Mouse (Mus musculus) liver, embryonic 14.5 days (tissue): ENCODE results near the gene H1foo.

Experiments
- CTCF ChIP-seq: IDR thresholded peaks from 2 replicates; pipeline ENCODE4 v1.5.1; 2016; ENCODE audit warnings: antibody characterized with exemption, low read depth, control low read depth
- EP300 ChIP-seq: IDR thresholded peaks from 2 replicates; pipeline ENCODE4 v1.6.1; 2016; ENCODE audit warnings: antibody characterized with exemption, low read depth

DNA sequence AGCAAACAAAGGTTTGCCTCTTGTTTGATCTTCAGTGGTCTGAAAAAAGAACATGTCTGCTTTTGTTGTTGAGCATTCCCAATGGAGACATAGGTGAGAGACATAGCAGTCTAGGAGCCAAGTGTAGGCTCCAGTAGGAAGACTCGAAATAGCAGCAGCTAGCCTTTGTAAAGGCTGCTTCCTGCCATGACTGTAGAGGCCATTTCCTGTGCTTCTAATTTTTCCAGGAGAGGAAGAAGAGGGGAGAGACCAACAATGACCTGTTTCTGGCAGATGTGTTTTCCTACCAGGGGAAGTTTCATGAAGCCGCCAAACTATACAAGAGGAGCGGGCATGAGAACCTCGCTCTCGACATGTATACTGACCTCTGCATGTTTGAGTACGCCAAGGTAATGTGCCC lies 39.2 kb upstream of the H1foo start:
- TF ChIP-seq CTCF (no peak), EP300 (no peak)
